Mouse (Mus musculus) effector memory CD4-positive, alpha-beta T cell, adult 5 months (primary cell): ENCODE results near the gene Rpn1. TPM values are rescaled to one million over a fixed set of nuclear protein-coding genes. Genes with fewer than 3 reads are reported as not detected.

ENCODE experiments used
- polyA plus RNA-seq: library from polyadenylated mRNA; unstranded; fragments of 100-300 nt; shearing (Covaris generic); gene quantifications from one replicate; pipeline ENCODE4 v1.2.1, GENCODE M21; 2017

Gene Rpn1
- 111 TPM for polyA plus RNA-seq

DNA sequence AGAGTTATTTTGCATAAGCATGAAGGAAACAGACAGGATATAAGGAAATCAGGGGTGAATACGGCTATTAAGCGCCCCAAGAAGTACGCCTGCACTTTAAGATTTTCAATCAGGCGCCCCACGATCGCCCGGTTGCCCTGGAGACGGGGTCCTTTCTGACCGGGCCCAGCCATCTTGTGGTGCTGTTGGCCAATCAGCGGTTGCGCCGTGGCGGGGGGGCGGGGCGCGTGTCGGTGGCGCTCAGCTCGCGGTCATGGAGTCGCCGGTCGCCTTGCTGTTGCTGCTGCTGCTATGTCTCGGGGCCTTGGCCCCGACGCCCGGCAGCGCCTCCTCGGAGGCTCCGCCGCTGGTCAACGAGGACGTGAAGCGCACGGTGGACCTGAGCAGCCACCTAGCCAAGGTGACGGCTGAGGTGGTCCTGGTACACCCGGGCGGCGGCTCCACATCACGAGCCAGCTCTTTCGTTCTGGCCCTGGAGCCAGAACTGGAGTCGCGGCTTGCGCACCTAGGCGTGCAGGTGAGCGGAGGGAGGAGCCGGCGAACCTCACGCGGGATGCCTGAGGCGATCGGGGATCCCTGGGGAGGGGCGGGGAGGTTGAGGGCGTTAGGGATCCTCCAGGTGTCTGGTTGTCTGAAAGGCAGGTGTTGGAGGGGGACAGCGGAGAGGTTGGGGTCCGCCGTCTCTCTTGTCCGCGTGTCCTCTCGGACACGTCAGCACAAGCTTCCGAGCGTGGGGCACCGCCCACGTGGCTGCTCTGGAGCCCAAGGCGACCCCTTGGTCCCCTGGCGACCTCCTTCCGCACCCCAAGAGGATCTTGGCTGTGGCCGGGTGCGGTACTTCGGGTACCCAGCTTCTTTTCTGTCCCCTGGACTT is at the start of gene Rpn1:
Rpn1 (plus strand) TSS at position 205 of the 874 bp plus-strand sequence.

DNA sequence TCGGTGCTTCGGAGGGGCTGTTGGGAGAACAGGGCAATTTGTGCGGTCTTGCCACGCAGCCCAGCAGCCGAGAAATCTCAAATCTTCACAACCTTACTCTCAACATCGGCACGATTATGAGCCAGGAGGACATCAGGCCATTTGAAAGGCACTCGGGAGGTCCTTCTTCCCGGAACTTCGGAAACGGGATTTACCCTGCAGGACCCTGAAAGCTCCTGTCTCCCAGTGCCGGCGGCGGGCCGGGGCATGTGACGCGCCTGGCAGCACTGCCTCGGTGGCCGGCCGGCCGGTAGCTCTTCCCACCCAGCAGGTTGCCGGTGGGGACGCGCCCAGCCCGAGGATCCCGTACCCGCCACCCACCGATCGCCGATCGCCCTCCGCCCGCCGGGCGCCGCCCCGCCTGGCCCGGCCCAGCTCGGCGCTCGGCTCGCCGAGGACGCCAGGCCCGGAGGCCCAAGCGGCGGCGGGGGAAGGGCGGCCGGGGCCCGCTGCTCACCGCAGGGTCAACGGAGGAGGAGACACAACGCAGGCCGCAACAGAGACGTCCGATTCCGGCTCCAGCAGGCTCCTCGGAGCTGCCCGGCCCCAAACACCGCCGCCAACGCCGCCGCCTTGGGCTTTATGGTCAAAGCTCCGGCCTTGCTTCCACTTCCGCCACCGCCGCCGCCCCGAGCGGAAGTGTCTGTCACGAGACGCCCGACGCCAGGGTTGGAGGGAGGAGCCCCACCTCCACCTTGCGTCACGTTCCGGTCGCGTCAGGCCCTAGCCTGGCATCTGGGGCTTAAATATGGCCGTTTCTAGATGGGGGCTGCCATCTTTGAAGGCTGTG is 39.5 kb upstream of the Rpn1 start, which contains the start of gene Rab7:
Rab7 (minus strand) TSS at position 694 of the 829 bp plus-strand sequence.

Other genes starting within 250 kb of the Rpn1 start
- 58.1 TPM for gene Gm45140, start 248.7 kb upstream of the Rpn1 start, polyA plus RNA-seq
- 448 TPM for gene Isy1, start 245.7 kb upstream of the Rpn1 start, polyA plus RNA-seq
- 2,164 TPM for gene Cnbp, start 233.4 kb upstream of the Rpn1 start, polyA plus RNA-seq
- 165 TPM for gene Copg1, start 196.7 kb upstream of the Rpn1 start, polyA plus RNA-seq
- gene Hmces, start 170.5 kb upstream of the Rpn1 start, polyA plus RNA-seq, result 98.1 TPM
- gene H1fx, start 102.8 kb upstream of the Rpn1 start, polyA plus RNA-seq, result not detected
- 287 TPM for gene Rab7, start 39.2 kb upstream of the Rpn1 start, polyA plus RNA-seq
- gene Gata2, start 109.4 kb downstream of the Rpn1 start, polyA plus RNA-seq, result not detected
- gene Dnajb8, start 137.8 kb downstream of the Rpn1 start, polyA plus RNA-seq, result not detected